Mouse (Mus musculus) forebrain, embryonic 10.5 days (tissue): Measurements from ENCODE around the gene Nrtn. TPM values are rescaled to one million over a fixed set of nuclear protein-coding genes. Genes with fewer than 3 reads are reported as not detected.
A peak's percentile ranks its signal among the peaks of the same experiment; 100 is the strongest.

Experiments used
- DNase-seq: peaks from one replicate; pipeline ENCODE4 v3.0.0-alpha.2; 2017; ENCODE audit warnings: low spot score; ENCODE audit errors: extremely low spot score
- H3K27ac ChIP-seq: fragments of 300-500 bp; sonication (generic); 2 replicates; pipeline ENCODE4 v1.5.1; 2016; ENCODE audit warnings: mild to moderate bottlenecking
- H3K27me3 ChIP-seq: fragments of 300-500 bp; sonication (generic); 2 replicates; pipeline ENCODE4 v1.6.1; 2016; ENCODE audit warnings: mild to moderate bottlenecking; ENCODE audit not compliant: poor library complexity, severe bottlenecking
- H3K36me3 ChIP-seq: fragments of 300-500 bp; sonication (generic); replicated peaks from 2 replicates; pipeline ENCODE4 v1.6.1; 2016; ENCODE audit warnings: mild to moderate bottlenecking, moderate library complexity
- H3K4me1 ChIP-seq: fragments of 300-500 bp; sonication (generic); 2 replicates; pipeline ENCODE4 v1.6.1; 2016
- H3K4me3 ChIP-seq: fragments of 300-500 bp; sonication (generic); 2 replicates; pipeline ENCODE4 v1.5.1; 2016; ENCODE audit warnings: mild to moderate bottlenecking, moderate library complexity
- H3K9me3 ChIP-seq: fragments of 300-500 bp; sonication (generic); 2 replicates; pipeline ENCODE4 v1.6.1; 2016; ENCODE audit warnings: mild to moderate bottlenecking, moderate library complexity
- WGBS: fragments of 180-500 bp; shearing (Covaris S2); methylation state at CpG from one replicate; pipeline ENCODE4 v1.1.7; 2016; 5-methylcytosine and 5-hydroxymethylcytosine counted together
- polyA plus RNA-seq: library from polyadenylated mRNA; unstranded; fragments of >200 nt; fragmentation: Nextera tagmentation; extraction: Ambion mirVana; gene quantifications from 2 replicates; pipeline ENCODE4 v1.2.1, GENCODE M21; 2016

Nrtn gene
- polyA plus RNA-seq, 1 experiment from 2014 or later: 3.5 TPM

GRCm38 (mm10) chr17:56769950-56770349 lies 12.6 kb upstream of the Nrtn start, which contains the start of gene Prr22:
Gene Prr22, plus strand, starts transcription at chr17:56770250.
- no peak for DNase-seq
- H3K4me3 ChIP-seq: no peak within 1 kb of the TSS
- WGBS: 93% methylated on average over 5 of the region's 5 CpGs
- no peak within 1 kb of the TSS for H3K27ac ChIP-seq
- H3K4me1 ChIP-seq: peaks cover 8% of the 10 kb centered on the region
- peaks cover 54% of the 10 kb centered on the region for H3K36me3 ChIP-seq
- no peaks in the 10 kb centered on the region for H3K9me3 ChIP-seq
- H3K27me3 ChIP-seq: no peaks in the 10 kb centered on the region

GRCm38 (mm10) chr17:56768941-56769340 lies 11.6 kb upstream of the Nrtn start:
- Histone ChIP-seq H3K9me3 (no peaks in the 10 kb centered on the region), H3K36me3 (peaks cover 54% of the 10 kb centered on the region), H3K4me3 (no peak overlapping the region), H3K27me3 (no peaks in the 10 kb centered on the region), H3K27ac (no peak overlapping the region), H3K4me1 (peaks cover 12% of the 10 kb centered on the region)
- WGBS: 94% methylated on average over 11 of the region's 11 CpGs
- DNase-seq: no peak

- DNase-seq: no peak
- Histone ChIP-seq H3K27me3 (no peaks in the 10 kb centered on the region), H3K4me1 (peaks cover 20% of the 10 kb centered on the region), H3K36me3 (peaks cover 54% of the 10 kb centered on the region), H3K9me3 (no peaks in the 10 kb centered on the region), H3K27ac (no peak overlapping the region), H3K4me3 (peak overlapping the region; percentile 2; the same call in 1 of the 2 replicates)
- WGBS: 94% methylated on average over 29 of the region's 29 CpGs
These were observed 10.3 kb upstream of the Nrtn start for GRCm38 (mm10) chr17:56767531-56768135.

- Histone ChIP-seq H3K36me3 (peaks cover 54% of the 10 kb centered on the region), H3K4me1 (peaks cover 28% of the 10 kb centered on the region), H3K27ac (no peak overlapping the region), H3K27me3 (no peaks in the 10 kb centered on the region), H3K9me3 (no peaks in the 10 kb centered on the region), H3K4me3 (no peak overlapping the region)
- DNase-seq: no peak
- 93% methylated on average over 27 of the region's 27 CpGs for WGBS
These were observed 9.5 kb upstream of the Nrtn start for GRCm38 (mm10) chr17:56766631-56767405.

- no peak for DNase-seq
- WGBS: 60% methylated on average over 12 of the region's 12 CpGs
- H3K27me3 ChIP-seq: peaks cover 12% of the 10 kb centered on the region
- H3K4me3 ChIP-seq: peak overlapping the region; percentile 86
- H3K27ac ChIP-seq: peak overlapping the region; percentile 98
- peaks cover 41% of the 10 kb centered on the region for H3K36me3 ChIP-seq
- H3K9me3 ChIP-seq: no peaks in the 10 kb centered on the region
- peaks cover 33% of the 10 kb centered on the region for H3K4me1 ChIP-seq
These were observed 8.1 kb upstream of the Nrtn start for GRCm38 (mm10) chr17:56765431-56765830.

- Histone ChIP-seq H3K27ac (peak within 1 kb of the TSS; percentile 98), H3K9me3 (no peaks in the 10 kb centered on the region), H3K27me3 (peaks cover 19% of the 10 kb centered on the region), H3K4me3 (peak within 1 kb of the TSS; percentile 86), H3K36me3 (peaks cover 34% of the 10 kb centered on the region), H3K4me1 (peaks cover 33% of the 10 kb centered on the region)
- DNase-seq: peak; percentile 90
- 2% methylated on average over 58 of the region's 58 CpGs for WGBS
These were observed 7.4 kb upstream of the Nrtn start, which contains the start of gene Dus3l for GRCm38 (mm10) chr17:56764474-56765354. Gene Dus3l, plus strand, starts transcription at chr17:56764757.

GRCm38 (mm10) chr17:56763741-56764250 lies 6.5 kb upstream of the Nrtn start:
- Histone ChIP-seq H3K36me3 (peaks cover 25% of the 10 kb centered on the region), H3K4me3 (peak overlapping the region; percentile 86), H3K4me1 (peaks cover 38% of the 10 kb centered on the region), H3K9me3 (no peaks in the 10 kb centered on the region), H3K27me3 (peaks cover 29% of the 10 kb centered on the region), H3K27ac (peak overlapping the region; percentile 98)
- 79% methylated on average over 8 of the region's 8 CpGs for WGBS
- no peak for DNase-seq

- DNase-seq: peak; percentile 52
- WGBS: 47% methylated on average over 27 of the region's 27 CpGs
- H3K4me3 ChIP-seq: peak overlapping the region; percentile 53
These were observed 5.7 kb upstream of the Nrtn start for GRCm38 (mm10) chr17:56762769-56763731.

GRCm38 (mm10) chr17:56761991-56762410 lies 4.7 kb upstream of the Nrtn start:
- peak overlapping the region; percentile 53 for H3K4me3 ChIP-seq
- H3K9me3 ChIP-seq: no peaks in the 10 kb centered on the region
- peaks cover 7% of the 10 kb centered on the region for H3K36me3 ChIP-seq
- DNase-seq: peak; percentile 88
- WGBS: under 1% methylated on average over 28 of the region's 28 CpGs
- H3K27ac ChIP-seq: peak overlapping the region; percentile 89
- peaks cover 47% of the 10 kb centered on the region for H3K27me3 ChIP-seq
- H3K4me1 ChIP-seq: peaks cover 54% of the 10 kb centered on the region

More at GRCm38 (mm10) chr17:56762769-56763731, 5.7 kb upstream of the Nrtn start:
- Histone ChIP-seq H3K36me3 (peaks cover 17% of the 10 kb centered on the region), H3K4me1 (peaks cover 43% of the 10 kb centered on the region), H3K27ac (peak overlapping the region; percentile 89), H3K27me3 (peaks cover 36% of the 10 kb centered on the region), H3K9me3 (no peaks in the 10 kb centered on the region)

- no peaks in the 10 kb centered on the region for H3K9me3 ChIP-seq
- 78% methylated on average over 3 of the region's 3 CpGs for WGBS
These were observed 3.7 kb upstream of the Nrtn start for GRCm38 (mm10) chr17:56761077-56761476.

GRCm38 (mm10) chr17:56759261-56759660 lies 1.9 kb upstream of the Nrtn start:
- Histone ChIP-seq H3K36me3 (no peaks in the 10 kb centered on the region), H3K9me3 (no peaks in the 10 kb centered on the region), H3K27ac (no peak overlapping the region), H3K4me1 (peaks cover 58% of the 10 kb centered on the region), H3K4me3 (no peak overlapping the region), H3K27me3 (peaks cover 74% of the 10 kb centered on the region)
- WGBS: 68% methylated on average over 7 of the region's 7 CpGs
- DNase-seq: no peak

More at GRCm38 (mm10) chr17:56761077-56761476, 3.7 kb upstream of the Nrtn start:
- H3K4me3 ChIP-seq: peak overlapping the region; percentile 53; the same call in 1 of the 2 replicates
- H3K4me1 ChIP-seq: peaks cover 62% of the 10 kb centered on the region
- no peaks in the 10 kb centered on the region for H3K36me3 ChIP-seq
- H3K27me3 ChIP-seq: peaks cover 56% of the 10 kb centered on the region
- H3K27ac ChIP-seq: peak overlapping the region; percentile 89; the same call in 1 of the 2 replicates
- no peak for DNase-seq
